Mouse (Mus musculus): Measurements from ENCODE around the gene 3110040M04Rik. TPM values are rescaled to one million over a fixed set of nuclear protein-coding genes. Genes with fewer than 3 reads are reported as not detected.

3110040M04Rik gene
- polyA plus RNA-seq, 1 experiment = 0.13 TPM

- TF ChIP-seq POLR2A (IDR thresholded peaks at IDR 0.05; ENCODE audit: low read depth, low read length) (no peak), CTCF (conservative IDR thresholded peaks at IDR 0.05; ENCODE audit: insufficient read depth, insufficient read length, low read depth, low read length) (no peak)
- Histone ChIP-seq H3K36me3 (ENCODE audit: control insufficient read depth, insufficient read depth, low read length) (no peaks in the 10 kb centered on the region), H3K27ac (ENCODE audit: insufficient read depth, low read depth, low read length) (no peak overlapping the region), H3K4me1 (ENCODE audit: control insufficient read depth, insufficient read depth, low read length) (peaks cover 11% of the 10 kb centered on the region; the same call in 1 of the 2 replicates), H3K27me3 (replicated peaks; ENCODE audit: control insufficient read depth, insufficient read depth, low read length) (no peaks in the 10 kb centered on the region), H3K4me3 (ENCODE audit: insufficient read depth, low read depth, low read length) (no peak overlapping the region)
- 73% methylated on average over 8 of the region's 8 CpGs for WGBS
- DNase-seq = no peak
Observed at GRCm38 (mm10) chr1:151227506-151227905, 23.6 kb downstream of the 3110040M04Rik start.

GRCm38 (mm10) chr1:151228320-151228989, 24.5 kb downstream of the 3110040M04Rik start:
- Histone ChIP-seq H3K36me3 (ENCODE audit: control insufficient read depth, insufficient read depth, low read length) (no peaks in the 10 kb centered on the region), H3K27ac (ENCODE audit: insufficient read depth, low read depth, low read length) (no peak overlapping the region), H3K27me3 (replicated peaks; ENCODE audit: control insufficient read depth, insufficient read depth, low read length) (no peaks in the 10 kb centered on the region), H3K4me3 (ENCODE audit: insufficient read depth, low read depth, low read length) (no peak overlapping the region), H3K4me1 (ENCODE audit: control insufficient read depth, insufficient read depth, low read length) (peaks cover 13% of the 10 kb centered on the region; the same call in 1 of the 2 replicates)
- TF ChIP-seq CTCF (conservative IDR thresholded peaks at IDR 0.05; ENCODE audit: insufficient read depth, insufficient read length, low read depth, low read length) (no peak), POLR2A (IDR thresholded peaks at IDR 0.05; ENCODE audit: low read depth, low read length) (no peak)
- 60% methylated on average over 1 of the region's 1 CpGs for WGBS
- no peak for DNase-seq

GRCm38 (mm10) chr1:151232346-151232745, 28.4 kb downstream of the 3110040M04Rik start:
- peak; percentile 73 for DNase-seq
- 0 out of 2 replicates have a peak overlapping the region, but pooled peaks have one; percentile 48 for H3K27ac ChIP-seq (ENCODE audit: insufficient read depth, low read depth, low read length)
- whole genome bisulfite sequencing = 43% methylated on average over 3 of the region's 3 CpGs
- H3K27me3 ChIP-seq (replicated peaks; ENCODE audit: control insufficient read depth, insufficient read depth, low read length) = no peaks in the 10 kb centered on the region
- no peaks in the 10 kb centered on the region for H3K36me3 ChIP-seq (ENCODE audit: control insufficient read depth, insufficient read depth, low read length)
- TF ChIP-seq POLR2A (IDR thresholded peaks at IDR 0.05; ENCODE audit: low read depth, low read length) (no peak), CTCF (conservative IDR thresholded peaks at IDR 0.05; ENCODE audit: insufficient read depth, insufficient read length, low read depth, low read length) (no peak)
- no peak overlapping the region for H3K4me3 ChIP-seq (ENCODE audit: insufficient read depth, low read depth, low read length)
- H3K4me1 ChIP-seq (ENCODE audit: control insufficient read depth, insufficient read depth, low read length) = peaks cover 13% of the 10 kb centered on the region; the same call in 1 of the 2 replicates

- Histone ChIP-seq H3K27me3 (replicated peaks; ENCODE audit: control insufficient read depth, insufficient read depth, low read length) (no peaks in the 10 kb centered on the region), H3K36me3 (ENCODE audit: control insufficient read depth, insufficient read depth, low read length) (no peaks in the 10 kb centered on the region), H3K27ac (ENCODE audit: insufficient read depth, low read depth, low read length) (no peak overlapping the region), H3K4me1 (ENCODE audit: control insufficient read depth, insufficient read depth, low read length) (peaks cover 13% of the 10 kb centered on the region; the same call in 1 of the 2 replicates), H3K4me3 (ENCODE audit: insufficient read depth, low read depth, low read length) (no peak overlapping the region)
- no peak for DNase-seq
- no peak for TF ChIP-seq CTCF (conservative IDR thresholded peaks at IDR 0.05; ENCODE audit: insufficient read depth, insufficient read length, low read depth, low read length)
- WGBS = 46% methylated on average over 3 of the region's 3 CpGs
Observed at GRCm38 (mm10) chr1:151233756-151234155, 29.8 kb downstream of the 3110040M04Rik start.

- Histone ChIP-seq H3K36me3 (ENCODE audit: control insufficient read depth, insufficient read depth, low read length) (no peaks in the 10 kb centered on the region), H3K4me3 (ENCODE audit: insufficient read depth, low read depth, low read length) (no peak overlapping the region), H3K27me3 (replicated peaks; ENCODE audit: control insufficient read depth, insufficient read depth, low read length) (no peaks in the 10 kb centered on the region), H3K27ac (ENCODE audit: insufficient read depth, low read depth, low read length) (no peak overlapping the region), H3K4me1 (ENCODE audit: control insufficient read depth, insufficient read depth, low read length) (peaks cover 13% of the 10 kb centered on the region; the same call in 1 of the 2 replicates)
- TF ChIP-seq CTCF (conservative IDR thresholded peaks at IDR 0.05; ENCODE audit: insufficient read depth, insufficient read length, low read depth, low read length) (no peak), POLR2A (IDR thresholded peaks at IDR 0.05; ENCODE audit: low read depth, low read length) (no peak)
- WGBS = 64% methylated on average over 2 of the region's 2 CpGs
- no peak for DNase-seq
Observed at GRCm38 (mm10) chr1:151235574-151235973, 31.7 kb downstream of the 3110040M04Rik start.

GRCm38 (mm10) chr1:151236141-151236930, 32.4 kb downstream of the 3110040M04Rik start:
- Histone ChIP-seq H3K27ac (ENCODE audit: insufficient read depth, low read depth, low read length) (no peak overlapping the region), H3K27me3 (replicated peaks; ENCODE audit: control insufficient read depth, insufficient read depth, low read length) (no peaks in the 10 kb centered on the region), H3K4me3 (ENCODE audit: insufficient read depth, low read depth, low read length) (no peak overlapping the region), H3K36me3 (ENCODE audit: control insufficient read depth, insufficient read depth, low read length) (no peaks in the 10 kb centered on the region), H3K4me1 (ENCODE audit: control insufficient read depth, insufficient read depth, low read length) (peaks cover 13% of the 10 kb centered on the region; the same call in 1 of the 2 replicates)
- DNase-seq = no peak
- TF ChIP-seq CTCF (conservative IDR thresholded peaks at IDR 0.05; ENCODE audit: insufficient read depth, insufficient read length, low read depth, low read length) (no peak), POLR2A (IDR thresholded peaks at IDR 0.05; ENCODE audit: low read depth, low read length) (no peak)
- WGBS = 62% methylated on average over 13 of the region's 13 CpGs

- no peak overlapping the region for H3K27ac ChIP-seq (ENCODE audit: insufficient read depth, low read depth, low read length)
- H3K27me3 ChIP-seq (replicated peaks; ENCODE audit: control insufficient read depth, insufficient read depth, low read length) = no peaks in the 10 kb centered on the region
- no peak overlapping the region for H3K4me3 ChIP-seq (ENCODE audit: insufficient read depth, low read depth, low read length)
- WGBS = 58% methylated on average over 3 of the region's 3 CpGs
- no peaks in the 10 kb centered on the region for H3K36me3 ChIP-seq (ENCODE audit: control insufficient read depth, insufficient read depth, low read length)
- no peak for DNase-seq
- H3K4me1 ChIP-seq (ENCODE audit: control insufficient read depth, insufficient read depth, low read length) = peaks cover 4% of the 10 kb centered on the region; the same call in 1 of the 2 replicates
- TF ChIP-seq CTCF (conservative IDR thresholded peaks at IDR 0.05; ENCODE audit: insufficient read depth, insufficient read length, low read depth, low read length) = no peak
Observed at GRCm38 (mm10) chr1:151237780-151238179, 33.9 kb downstream of the 3110040M04Rik start.

Measured in kidney, adult 2 months (tissue).